Mouse (Mus musculus) left cerebral cortex, adult 2 months (tissue): ENCODE data around the gene Vmn1r173. TPM values are rescaled to one million over a fixed set of nuclear protein-coding genes. Genes with fewer than 3 reads are reported as not detected.
"Not testable (repeated sequence)": the region's sequence is repeated elsewhere in the genome, so short reads cannot be mapped to it uniquely, and the experiment has no call there.

ENCODE experiments used
- DNase-seq, 2 experiments: peaks; one replicate each; pipeline ENCODE4 v3.0.0; 2021 to 2022; ENCODE audit warnings: low spot score in 2 of 2, mixed read lengths in 1 of 2; ENCODE audit errors: extremely low spot score in 1 of 2
- H3K27ac ChIP-seq: fragments of 200-600 bp; 2 replicates; pipeline ENCODE4 v1.8.1; 2022
- H3K4me3 ChIP-seq: fragments of 200-600 bp; 2 replicates; pipeline ENCODE4 v1.8.1; 2022
- CTCF ChIP-seq: fragments of 200-600 bp; IDR thresholded peaks from 2 replicates; pipeline ENCODE4 v1.8.1; 2022; ENCODE audit warnings: antibody characterized with exemption, mild to moderate bottlenecking, moderate library complexity
- intact Hi-C: fragments of 180-260 bp; cut with DNase I; formaldehyde crosslinking; loops from one replicate; pipeline ENCODE4 v1.15.1; 2025
- long read RNA-seq, 2 experiments: library from polyadenylated mRNA; stranded (forward); transcript quantifications; one replicate each; pipeline ENCODE4 v2.0.0; 2021; ENCODE audit warnings: borderline mapping rate in 2 of 2
- total RNA-seq, 2 experiments: library from RNA; stranded (reverse); gene quantifications; 2 replicates each; pipeline ENCODE4 v1.2.3; 2021

Vmn1r173 gene
- not detected for total RNA-seq
- long read RNA-seq, experiment 1 = 0 reads
- long read RNA-seq, experiment 2 = 0 reads

DNA sequence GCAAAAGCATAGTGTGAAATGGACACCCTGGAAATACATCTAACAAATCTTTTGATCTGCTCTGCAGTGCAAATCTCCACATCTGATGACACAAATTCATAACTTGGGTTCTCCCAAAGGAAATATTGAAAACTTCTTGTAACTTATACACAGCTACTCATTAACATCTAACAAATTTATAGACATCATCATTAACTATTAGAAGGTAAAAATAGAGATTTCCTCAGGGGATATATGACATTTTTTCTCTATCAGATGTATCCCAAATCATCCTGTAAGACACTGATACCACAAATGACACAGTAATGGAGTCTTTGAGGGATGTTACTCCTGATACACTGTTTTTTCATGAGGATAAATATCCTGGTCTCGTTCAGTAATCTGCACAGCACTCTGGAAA, at the start of gene Vmn1r173:
Gene Vmn1r173 (plus strand): TSS at position 301 of the 400 bp plus-strand sequence.
- intact Hi-C loops, H3K4me3 ChIP-seq, DNase-seq, H3K27ac ChIP-seq: not testable (repeated sequence)

- no peak within 1 kb of the TSS for H3K4me3 ChIP-seq
- no peak for TF ChIP-seq CTCF
- intact Hi-C loops = no loop called here
- no peak within 1 kb of the TSS for H3K27ac ChIP-seq
- DNase-seq = no peak
Measured at GRCm38 (mm10) chr7:23658016-23658415, 42.5 kb upstream of the Vmn1r173 start, which contains the start of gene Vmn1r172. Gene Vmn1r172, plus strand, starts transcription at chr7:23658316.

GRCm38 (mm10) chr7:23751970-23752369, 51.5 kb downstream of the Vmn1r173 start, which contains the start of gene Vmn1r174:
Gene Vmn1r174, plus strand, starts transcription at chr7:23752270.
- H3K27ac ChIP-seq, intact Hi-C loops, H3K4me3 ChIP-seq, DNase-seq: not testable (repeated sequence)

Other genes starting within 250 kb of the Vmn1r173 start
- not detected for gene Vmn1r167, start 193.5 kb upstream of the Vmn1r173 start, total RNA-seq
- not detected for gene Vmn1r168, start 161.0 kb upstream of the Vmn1r173 start, total RNA-seq
- not detected for gene Vmn1r169, start 125.2 kb upstream of the Vmn1r173 start, total RNA-seq
- gene Vmn1r170, start 94.5 kb upstream of the Vmn1r173 start, total RNA-seq = not detected
- gene Vmn1r171, start 70.0 kb upstream of the Vmn1r173 start, total RNA-seq = not detected
- gene Vmn1r172, start 42.4 kb upstream of the Vmn1r173 start, total RNA-seq = not detected
- gene Vmn1r174, start 51.6 kb downstream of the Vmn1r173 start, total RNA-seq = not detected
- gene Vmn1r175, start 109.9 kb downstream of the Vmn1r173 start, total RNA-seq = not detected
- gene Vmn1r176, start 136.7 kb downstream of the Vmn1r173 start, total RNA-seq = not detected
- gene Vmn1r177, start 165.7 kb downstream of the Vmn1r173 start, total RNA-seq = not detected
- not detected for gene Vmn1r178, start 191.3 kb downstream of the Vmn1r173 start, total RNA-seq
- gene Vmn1r179, start 226.3 kb downstream of the Vmn1r173 start, total RNA-seq = not detected
- not detected for gene Vmn1r180, start 249.9 kb downstream of the Vmn1r173 start, total RNA-seq